Mouse (Mus musculus) liver (tissue): ENCODE data around the gene P4ha1.
A peak's percentile ranks its signal among the peaks of the same experiment; 100 is the strongest.

ENCODE experiments used
- DNase-seq: peaks from one replicate; pipeline ENCODE4 v3.0.0-alpha.2; 2020; ENCODE audit warnings: mixed read lengths

P4ha1 gene

DNA sequence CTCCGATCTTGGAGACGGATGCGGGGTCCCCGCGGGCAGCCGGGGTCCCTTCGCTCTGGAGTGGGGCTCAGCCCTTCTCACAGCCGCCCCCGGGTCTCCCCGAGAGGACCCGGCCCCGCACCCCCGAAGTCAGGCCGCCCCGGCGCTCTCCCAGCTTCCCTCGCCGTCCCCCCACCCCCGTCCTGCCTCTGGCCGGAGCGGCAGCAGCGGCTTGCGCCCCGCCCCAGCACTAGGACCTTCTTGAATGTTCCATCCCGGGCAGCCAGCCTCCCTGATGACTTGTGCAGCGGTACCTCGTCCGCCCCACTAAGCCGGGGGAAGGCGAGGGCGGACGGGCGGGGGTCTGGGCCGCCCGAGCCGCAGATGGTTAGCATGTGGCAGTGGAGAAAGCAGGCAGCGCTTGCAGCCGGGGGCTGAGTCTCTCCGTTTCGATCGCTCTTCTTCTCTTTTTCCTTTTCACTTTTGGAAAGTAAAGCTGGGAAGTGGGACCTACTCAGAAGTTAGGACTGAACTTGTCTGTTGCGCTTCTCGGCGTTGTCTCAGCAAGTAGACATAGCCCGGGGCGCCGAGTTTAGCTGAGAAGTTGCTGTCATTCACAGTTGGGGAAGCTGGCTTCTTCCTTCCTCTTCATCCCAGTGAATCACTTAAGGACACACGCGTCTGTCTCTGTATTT lies 529 bp downstream of the P4ha1 start:
- DNase-seq: peak; percentile 83

DNA sequence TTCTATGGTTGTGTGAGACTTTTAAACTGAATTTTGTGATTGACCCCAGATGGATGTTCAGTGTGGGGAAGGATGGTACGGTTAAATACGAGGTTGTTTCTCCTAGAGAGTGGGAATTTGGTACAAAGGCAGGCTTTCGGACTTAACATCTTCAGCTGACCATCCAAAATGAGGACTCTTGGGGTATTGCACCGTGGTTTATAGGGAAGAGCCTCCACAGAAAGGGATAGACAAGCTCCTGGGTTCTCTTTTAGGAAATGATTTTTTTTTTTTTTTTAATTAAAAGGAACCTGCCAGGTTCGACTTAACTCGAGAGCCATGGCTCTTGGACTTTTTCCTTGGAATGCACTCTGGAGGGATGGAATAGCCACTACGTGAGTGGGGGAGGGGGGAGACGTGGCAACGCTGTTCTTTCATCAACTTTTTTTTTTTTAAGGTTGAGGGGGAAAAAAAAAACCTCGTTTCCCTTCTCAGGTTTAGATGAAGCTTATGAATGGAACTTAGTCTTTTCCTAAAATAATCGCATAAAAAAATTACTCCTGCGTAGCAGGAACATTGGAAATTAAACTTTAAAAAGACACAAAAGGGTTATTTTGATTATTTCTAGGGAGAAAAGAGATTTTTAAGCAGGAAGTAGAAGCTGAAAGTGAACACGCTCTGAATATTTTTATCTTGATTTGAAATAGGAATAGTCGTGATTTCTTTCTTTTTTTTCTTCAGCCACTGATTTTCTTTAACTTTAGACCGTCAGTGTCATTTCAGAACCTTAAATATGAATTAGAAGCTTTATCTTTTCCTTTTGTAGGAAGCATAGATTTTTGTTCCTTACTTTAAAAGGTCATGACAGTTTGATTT lies 1.4 kb downstream of the P4ha1 start:
- DNase-seq: no peak

DNA sequence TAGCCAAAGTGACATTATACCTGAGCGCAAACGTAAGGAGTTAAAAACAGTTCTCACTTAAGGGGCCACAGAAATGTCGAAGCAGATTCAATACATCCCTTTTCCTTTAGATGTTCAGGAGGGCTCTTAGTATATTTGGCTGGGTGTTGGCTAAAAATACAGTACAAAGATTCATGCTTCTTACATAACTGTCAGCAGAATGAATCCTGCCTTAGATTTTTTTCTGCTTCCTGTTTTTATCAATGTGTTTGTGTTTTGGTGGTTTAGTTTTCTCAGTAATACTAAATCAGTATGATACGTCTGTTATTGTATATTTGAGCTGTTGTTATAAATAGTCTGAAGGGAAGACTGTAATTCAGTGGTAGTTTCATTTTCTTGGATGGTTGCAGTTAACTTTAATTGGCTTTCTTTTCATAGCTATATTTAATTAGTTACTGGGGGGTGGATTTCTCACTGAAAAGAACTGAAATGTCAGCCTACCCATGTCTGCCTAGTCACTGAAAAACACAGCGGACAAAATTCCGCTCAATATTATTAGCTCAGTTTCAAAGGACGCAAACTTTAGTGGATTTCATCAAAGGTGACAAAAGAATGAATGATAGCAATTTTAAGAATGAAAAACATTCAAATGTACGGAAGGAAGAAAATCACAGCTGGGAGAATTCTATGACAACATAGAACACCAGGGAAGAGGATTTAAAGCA lies 3.7 kb downstream of the P4ha1 start:
- no peak for DNase-seq

DNA sequence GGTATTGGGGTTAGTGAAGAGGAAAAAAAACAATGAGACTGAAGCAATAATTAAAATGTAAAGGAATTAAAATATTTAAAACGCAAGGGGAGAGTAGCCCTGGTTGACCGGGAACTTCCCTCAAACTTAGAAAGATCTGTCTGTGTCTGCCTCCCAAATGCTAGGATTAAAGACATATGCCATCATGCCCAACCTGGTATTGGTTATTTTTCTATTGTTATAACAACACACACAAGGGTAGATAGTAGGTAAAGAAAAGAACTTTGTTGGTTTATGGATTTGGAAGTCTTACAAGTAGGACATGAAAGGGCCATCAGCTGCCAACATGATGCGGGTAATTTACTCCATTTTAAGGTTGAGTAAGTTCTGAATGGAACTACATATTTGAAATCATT lies 4.2 kb downstream of the P4ha1 start:
- no peak for DNase-seq

DNA sequence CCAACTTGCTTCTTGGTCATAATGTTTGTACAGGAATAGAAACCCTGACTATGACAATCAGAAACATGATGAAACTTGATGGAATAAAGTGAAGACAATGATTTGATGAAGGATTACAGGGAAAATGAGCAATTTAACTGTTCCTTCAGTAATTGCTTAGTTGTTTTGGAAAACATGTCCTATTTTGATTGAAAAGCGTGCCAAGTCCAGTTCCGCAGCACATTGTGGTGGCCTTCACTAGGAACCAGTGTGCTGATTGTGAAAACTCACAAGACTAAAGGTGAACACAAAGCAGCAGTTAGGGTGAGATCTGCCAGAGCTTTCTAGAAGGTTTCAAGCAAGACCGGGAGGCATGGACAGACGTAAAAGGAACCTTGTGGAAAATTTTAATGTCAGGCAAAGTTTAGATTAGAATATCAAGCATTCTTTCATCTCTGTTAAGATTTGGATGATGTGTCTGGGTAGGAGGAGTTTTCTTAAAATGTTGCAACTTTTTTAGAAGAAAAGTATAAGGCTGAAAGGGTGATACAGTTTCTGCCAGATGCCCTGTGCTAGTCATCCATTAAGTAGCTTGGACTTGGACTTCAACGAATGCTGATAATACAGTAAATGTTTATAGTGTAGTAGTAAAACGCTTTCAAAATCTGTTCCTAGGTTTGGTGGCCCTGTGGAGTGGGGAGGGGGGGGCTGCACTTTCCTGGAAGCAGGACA lies 8.6 kb downstream of the P4ha1 start:
- no peak for DNase-seq

DNA sequence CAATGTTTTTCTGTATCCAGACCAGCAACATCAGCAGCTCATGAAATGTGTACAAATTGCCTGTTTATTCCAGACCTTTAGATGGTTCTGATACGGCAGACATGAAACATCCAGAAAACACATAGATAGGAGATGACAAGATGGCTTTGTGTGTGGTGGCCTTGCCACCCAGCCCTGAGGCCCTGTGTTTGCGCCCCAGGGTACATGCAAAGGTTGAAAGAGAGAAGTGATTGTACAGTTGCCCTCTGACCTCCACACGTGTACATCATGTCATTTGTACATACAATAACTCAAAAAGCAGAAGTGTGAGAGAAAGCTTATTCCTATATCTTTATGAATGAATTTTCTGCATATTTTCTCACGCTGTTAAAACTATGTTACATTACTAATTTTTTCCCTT lies 10.3 kb downstream of the P4ha1 start:
- no peak for DNase-seq

DNA sequence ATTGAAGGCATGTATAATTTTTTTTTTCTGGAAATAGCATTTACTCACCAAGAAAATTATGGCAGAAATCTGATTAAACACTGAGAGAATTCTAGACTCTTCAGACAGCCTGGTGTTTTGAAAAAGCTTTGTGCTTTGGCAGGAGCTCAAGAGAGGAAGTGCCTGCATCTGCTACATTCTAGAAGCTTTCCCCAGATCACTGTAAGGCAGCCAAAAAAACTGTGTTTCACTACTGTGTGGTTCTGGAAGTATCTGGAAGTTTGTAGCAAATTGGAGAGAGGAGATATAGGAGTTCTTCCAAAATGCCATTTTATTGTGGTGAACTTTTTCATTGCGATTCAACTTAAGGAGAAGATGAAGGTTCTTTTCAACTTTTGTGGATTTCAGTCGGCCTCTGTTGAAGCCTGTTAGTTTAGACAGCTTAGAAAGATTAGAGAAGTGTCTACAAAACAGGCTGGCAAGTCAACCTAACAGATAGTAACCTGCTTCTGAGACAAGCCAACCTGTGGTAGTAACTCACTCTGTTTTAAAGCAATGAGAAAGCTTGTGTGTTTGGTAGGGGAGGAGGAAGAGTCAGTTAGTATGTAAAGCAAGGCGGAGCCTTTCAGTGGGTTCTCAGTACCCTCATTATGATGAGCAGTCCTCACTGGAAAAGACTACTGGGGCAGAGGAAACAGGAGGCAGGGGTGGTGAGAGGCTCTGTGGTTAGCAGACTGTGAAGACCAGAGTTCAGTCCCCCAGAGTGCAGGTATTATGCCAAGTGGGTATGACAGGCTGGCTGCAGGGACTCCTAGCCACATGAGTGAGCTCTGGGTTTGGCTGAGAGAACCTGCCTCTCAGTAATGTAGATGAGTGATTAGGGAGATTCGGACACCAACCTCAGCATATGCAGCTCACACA lies 12.1 kb downstream of the P4ha1 start:
- no peak for DNase-seq

DNA sequence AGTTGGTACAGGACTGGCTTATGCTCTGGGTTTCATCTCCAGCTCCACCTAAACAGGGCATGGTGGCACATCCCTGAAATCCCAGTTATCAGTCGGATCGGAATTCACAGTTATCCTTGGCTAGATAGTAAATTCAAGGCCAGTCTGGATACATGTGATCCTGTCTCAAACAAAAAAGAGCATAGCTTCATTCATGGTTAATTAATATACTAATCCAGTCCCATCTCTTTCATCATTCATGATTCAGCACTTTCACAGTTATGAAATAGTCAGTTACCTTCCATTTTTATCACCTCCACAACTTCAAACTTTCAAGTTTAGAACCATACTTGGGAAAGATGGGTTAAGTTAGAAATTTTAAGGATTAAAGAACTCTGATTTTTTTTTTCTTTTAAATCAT lies 13.0 kb downstream of the P4ha1 start:
- DNase-seq: no peak

DNA sequence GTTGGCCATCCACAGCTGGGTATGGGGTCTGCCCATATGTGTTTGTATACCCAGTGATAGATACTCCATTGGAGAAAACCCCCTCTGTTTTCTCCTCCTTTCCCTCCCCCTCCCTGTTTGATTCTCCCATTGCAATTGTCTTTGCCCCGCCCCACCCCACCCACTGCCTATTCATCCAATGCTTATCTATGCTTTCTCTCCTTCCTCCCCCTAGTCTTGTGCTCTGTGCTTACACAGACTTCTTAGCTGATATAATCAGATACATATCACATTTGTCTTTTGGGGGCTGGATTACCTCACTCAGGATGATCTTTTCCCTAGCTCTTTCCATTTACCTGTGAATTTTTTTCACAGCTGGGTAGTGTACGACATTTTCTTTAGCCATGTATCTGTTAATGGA lies 23.5 kb downstream of the P4ha1 start:
- DNase-seq: peak; percentile 53

DNA sequence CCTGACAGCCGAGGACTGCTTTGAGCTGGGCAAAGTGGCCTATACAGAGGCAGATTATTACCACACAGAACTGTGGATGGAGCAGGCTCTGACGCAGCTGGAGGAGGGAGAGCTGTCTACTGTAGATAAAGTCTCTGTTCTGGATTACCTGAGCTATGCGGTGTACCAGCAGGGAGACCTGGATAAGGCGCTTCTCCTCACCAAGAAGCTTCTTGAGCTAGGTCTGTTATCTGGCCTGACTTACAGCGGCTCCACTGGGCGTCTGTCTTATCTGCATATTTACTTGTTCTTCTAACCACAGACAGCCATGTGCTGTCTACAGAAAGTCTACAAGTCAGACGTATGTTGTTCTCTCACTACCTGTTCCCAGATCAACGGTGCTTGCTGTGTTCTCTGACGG lies 25.1 kb downstream of the P4ha1 start:
- peak; percentile 81 for DNase-seq

DNA sequence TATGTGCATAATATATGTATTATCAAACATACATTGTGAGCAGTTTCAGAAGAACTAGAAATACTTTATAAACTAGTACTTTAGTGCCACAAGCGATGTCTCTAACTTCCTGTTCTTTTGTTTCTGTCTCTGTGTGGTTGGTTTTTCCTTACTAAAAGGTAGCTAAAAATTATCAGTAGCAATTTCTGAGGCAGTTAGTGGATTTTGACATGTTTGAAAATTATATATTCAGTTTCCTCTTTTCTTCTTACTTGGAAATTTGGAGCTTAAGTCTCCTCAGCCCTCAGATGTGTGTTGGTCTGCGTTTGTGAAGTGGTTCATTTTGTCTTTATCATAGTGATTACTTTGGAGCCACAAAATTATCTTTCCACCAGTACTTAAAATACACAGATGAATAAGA lies 26.4 kb downstream of the P4ha1 start:
- DNase-seq: no peak

DNA sequence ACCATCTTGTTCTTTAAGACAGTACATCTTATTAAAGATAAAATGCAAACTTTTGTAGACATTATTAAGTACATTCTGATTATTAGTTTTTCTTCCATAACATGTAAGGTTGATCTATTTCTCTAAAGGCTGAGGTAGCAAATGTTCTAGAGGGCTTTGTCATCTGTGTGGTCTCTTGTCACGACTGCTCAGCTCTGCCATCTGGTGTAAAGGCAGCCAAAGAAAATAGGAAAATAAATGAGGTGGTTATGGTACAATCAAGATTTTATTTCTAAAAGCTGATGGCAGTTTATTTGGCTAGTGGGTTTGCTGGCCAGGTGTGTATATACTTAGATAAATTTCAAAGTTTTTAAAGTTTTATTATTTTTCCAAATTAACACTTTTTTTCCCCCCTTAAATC lies 30.0 kb downstream of the P4ha1 start:
- DNase-seq: no peak

DNA sequence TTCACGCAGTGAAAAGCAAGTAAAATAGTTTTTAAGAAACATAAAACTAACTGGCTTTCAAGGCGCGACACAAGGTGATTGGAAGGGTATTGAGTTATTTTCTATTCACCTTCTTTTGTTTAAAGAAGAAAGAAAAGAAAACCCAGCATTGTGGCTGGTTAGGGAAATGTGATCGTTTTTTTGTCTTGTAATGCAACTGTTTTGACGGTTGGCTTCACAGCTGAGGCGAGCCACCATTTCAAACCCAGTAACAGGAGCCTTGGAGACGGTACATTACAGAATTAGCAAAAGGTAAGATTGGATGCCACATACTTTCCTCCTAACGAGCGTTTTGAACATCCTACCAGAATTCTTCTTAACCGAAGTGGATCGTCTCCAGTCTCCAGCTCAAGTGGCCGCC lies 31.0 kb downstream of the P4ha1 start:
- DNase-seq: no peak

DNA sequence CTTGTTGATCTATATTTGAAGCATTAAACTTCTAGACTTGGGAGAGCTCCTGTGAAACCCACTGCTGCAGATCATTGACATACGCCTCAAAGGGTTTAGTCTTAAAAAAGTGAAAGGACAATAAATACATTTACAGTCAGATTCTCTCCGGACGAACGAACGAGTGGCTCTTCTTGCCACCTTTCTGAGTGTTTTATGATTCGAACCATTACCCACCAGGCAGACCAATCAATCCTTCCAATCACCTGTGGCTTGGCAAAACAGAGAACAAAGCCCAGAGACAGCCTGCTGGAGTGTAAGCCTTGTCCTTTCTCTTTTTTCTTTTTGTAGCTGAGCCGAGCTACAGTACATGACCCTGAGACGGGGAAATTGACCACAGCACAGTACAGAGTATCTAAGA lies 31.9 kb downstream of the P4ha1 start:
- DNase-seq: no peak

DNA sequence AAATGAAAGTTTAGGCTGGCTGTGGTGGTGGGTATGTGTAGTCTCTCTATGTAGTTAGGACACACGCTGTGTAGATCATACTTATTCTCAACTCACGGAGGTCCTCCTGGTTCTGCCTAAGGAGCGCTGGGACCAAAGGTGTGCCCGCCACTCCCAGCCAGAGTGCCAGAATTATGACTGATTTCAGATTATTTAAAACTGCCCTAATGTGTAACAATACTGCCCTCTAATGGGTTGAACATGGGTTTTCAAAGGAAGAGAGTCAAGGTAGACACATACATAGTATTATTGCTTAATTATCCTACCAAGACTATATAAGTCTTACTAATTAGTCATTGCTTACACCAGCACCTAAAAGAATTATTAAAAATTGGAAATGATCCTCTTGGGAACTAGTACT lies 35.6 kb downstream of the P4ha1 start:
- DNase-seq: no peak

DNA sequence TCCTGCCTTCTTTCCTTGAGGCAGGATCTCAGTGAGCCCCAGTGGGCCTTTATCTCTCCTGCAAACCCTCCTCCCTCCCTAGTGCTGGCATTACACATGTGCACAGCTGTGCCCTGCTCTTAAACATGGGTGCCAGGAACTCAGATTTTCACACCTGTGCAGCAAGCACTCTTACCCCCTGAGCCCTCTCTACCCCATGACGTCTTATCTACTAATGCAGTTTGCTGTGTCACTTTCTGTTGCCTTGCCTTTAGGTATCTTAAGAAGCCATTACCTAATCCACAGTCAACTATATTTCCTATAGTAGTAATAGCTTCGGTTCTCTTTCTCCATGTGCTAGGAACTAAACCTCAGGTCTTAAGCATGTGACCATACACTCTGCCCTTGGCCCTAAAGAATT lies 40.1 kb downstream of the P4ha1 start:
- DNase-seq: no peak

DNA sequence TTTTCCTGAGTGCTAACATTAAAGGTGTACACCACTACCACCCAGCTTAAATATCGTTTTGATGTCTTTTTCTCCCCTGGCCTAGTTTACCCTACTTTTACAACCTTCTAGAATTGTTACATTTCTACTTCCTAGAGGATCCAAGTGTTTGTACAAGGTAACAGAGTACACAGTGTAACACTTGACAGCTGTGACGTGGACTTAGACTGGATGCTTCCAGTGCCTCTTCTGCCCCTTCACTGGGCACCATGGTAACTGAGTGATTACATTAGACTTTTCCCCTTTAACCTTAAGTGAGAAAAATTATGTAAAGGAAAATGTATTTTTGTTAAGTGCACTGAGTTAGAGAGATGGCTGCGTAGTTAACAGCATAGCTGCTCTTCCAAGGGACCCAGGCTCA lies 41.5 kb downstream of the P4ha1 start:
- no peak for DNase-seq

DNA sequence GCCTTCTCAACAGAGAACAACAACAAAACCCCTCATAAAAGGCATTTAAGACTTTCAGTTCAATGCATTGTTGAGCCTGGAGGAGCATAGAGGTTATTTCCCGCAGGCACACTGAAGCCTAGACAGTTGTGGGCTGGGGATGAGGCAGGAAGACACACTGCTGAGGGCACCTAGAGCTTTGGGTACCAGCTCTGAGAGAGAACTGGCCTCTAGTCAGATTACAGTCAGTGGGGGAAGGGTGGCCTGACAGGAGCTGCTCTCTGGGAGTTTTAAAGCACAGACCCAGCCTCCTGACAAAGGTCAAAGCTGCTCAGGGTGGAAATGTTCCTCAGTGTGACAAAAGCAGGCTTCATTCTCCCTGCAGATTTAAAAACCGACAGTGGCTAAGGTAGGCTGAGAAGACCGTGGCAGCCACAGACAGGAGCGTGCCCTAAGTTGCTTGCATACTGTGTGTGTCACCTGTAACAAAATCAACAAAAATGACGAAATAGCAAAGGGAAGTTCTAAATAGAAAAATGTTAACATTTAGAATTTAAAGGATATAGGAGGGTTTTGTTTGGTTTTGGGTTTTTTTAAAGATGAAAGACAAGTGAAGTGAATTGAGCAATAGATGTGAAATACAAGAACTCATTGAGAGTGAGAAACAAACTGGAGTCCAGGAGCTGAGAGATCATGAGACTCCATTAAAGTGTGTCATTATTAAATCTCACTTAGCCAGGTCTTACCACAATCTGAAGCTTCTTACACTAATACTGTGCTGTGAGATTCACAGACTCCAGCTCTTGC lies 42.9 kb downstream of the P4ha1 start:
- peak; percentile 19 for DNase-seq

DNA sequence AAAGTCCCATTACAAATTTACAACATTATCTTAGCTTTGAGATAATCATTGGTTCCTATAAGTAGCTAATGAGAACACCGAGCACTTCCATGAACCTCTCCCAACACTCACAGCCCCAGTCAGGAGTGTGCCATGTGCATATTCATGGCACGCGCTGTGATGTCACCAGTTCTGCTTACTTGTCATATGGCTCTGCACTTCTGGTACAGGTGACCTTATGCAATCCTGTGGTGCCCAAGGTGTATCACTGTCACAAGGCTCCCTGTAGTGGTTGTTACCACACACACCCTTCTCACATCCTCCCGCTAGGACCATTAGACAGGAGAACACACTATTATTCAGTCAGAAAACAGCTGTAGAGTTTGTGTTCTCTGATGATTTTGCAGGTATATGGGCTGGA lies 43.6 kb downstream of the P4ha1 start:
- no peak for DNase-seq

DNA sequence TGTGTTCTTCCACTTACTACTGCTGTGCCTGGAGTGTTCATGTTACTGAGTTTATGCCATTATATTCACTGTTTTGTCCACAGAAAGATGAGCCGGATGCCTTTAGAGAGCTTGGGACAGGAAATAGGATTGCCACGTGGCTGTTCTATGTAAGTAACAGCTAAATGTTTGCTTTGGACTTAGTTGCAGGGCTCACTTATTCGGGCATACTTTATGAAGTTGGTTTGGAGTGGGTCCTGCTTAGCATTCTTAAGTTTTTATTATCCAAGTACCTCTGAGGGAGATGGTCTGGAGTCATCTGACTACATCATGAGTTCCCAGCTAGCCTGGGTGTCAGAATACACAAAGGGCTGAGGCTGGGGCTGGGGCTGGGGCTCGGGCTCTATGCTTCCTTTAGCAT lies 44.1 kb downstream of the P4ha1 start:
- no peak for DNase-seq

DNA sequence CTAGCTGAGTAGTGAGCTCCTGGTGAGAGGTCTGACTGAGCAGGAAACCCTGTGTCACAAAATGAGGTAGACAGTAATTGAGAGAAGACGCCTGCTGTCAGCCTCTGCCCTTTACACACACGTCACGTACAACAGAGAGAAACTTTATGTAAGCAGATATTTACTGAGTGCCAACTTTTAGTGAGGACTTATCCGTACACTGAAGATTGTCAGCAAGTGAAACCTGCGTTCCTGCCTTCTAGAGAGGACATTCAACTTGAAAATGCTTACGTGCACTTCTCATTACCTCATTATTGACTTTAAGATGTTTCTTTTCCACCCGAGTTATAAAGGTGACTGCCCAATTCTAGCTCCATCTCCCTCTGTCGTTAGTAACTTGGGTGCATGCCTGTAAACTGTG lies 45.6 kb downstream of the P4ha1 start:
- DNase-seq: no peak
